Mouse (Mus musculus) liver, adult 2 months (tissue): ENCODE measurements around the gene Dedd2.

Source experiments
- CTCF ChIP-seq: fragments of 200-500 bp; IDR thresholded peaks from 2 replicates; pipeline ENCODE4 v1.5.1; 2011; ENCODE audit warnings: low read depth, low read length, control low read depth
- POLR2A ChIP-seq: fragments of 200-500 bp; IDR thresholded peaks from 2 replicates; pipeline ENCODE4 v1.6.1; 2011; ENCODE audit warnings: low read length, control low read depth; ENCODE audit not compliant: insufficient read depth; ENCODE audit errors: extremely low read depth

DNA sequence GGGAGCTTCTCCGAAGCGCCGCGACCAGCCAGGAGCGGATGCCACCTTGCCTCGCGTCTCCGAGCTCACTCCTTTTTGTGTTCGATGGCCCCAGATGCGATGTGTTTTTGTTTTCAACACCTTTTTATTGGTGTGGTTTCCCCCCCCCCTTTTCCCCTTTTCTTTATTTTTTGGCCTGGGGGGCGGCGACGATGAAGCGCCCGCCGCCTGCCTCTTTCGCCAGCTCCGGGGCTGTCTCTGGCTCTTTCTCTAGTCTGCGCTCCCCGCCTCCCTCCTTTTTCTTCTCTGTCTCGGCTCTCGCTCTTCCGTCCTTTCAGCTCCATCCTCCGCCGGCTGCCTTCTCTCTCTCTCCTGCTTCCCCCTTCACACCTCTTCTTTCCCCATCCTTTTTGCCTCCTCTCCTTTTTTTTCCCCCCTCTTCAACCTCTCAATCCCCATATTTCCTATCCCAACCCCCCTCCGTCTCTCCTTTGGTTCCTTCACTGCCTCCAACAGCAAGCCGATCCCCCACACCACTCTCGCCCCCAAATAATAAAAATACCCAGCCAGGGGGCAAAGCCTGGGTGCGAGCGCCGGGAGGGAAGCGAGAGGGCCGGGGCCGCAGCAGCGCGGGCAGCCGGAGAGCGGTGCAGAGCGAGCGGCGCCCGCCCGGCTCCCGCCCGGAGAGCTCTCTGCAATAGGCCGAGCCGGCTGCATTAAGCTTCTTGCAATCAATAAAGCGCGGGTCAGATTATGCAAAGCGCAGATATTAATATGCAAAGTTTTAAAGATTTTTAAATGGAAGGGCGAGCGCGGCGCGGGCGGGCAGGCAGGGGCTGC is 41.4 kb downstream of the Dedd2 start:
- TF ChIP-seq POLR2A (no peak), CTCF (no peak)
